38 mouse cellular contexts compared by ENCODE assay signal in genomic region chr12:72670921-72671320, GRCm38 (mm10). TPM values are rescaled to one million over a fixed set of nuclear protein-coding genes. Genes with fewer than 3 reads are reported as not detected.
"Had no signal": no experiment of that assay in that cellular context is flagged by ENCODE, and none has a peak within 500 bp of the region (broad histone marks: within the 10 kb centered on the region; RNA-seq: fewer than 3 reads in every experiment).

No protein-coding gene starts in this region.

- H3K9ac ChIP-seq: heart, embryonic 13.5 days; heart, embryonic 15.5 days; hindbrain, embryonic 13.5 days; hindbrain, embryonic 15.5 days; limb, embryonic 13.5 days; limb, embryonic 15.5 days; liver, embryonic 14.5 days had no signal

- H3K4me3 ChIP-seq: heart, adult 2 months; heart, embryonic 13.5 days; heart, embryonic 15.5 days; hindbrain, embryonic 13.5 days; hindbrain, embryonic 15.5 days; layer of hippocampus, adult 2 months; limb, embryonic 13.5 days; limb, embryonic 15.5 days had no signal

- H3K9me3 ChIP-seq: heart, embryonic 13.5 days; heart, embryonic 15.5 days; hindbrain, embryonic 15.5 days; limb, embryonic 13.5 days; limb, embryonic 15.5 days had no signal

- ATAC-seq: hindbrain, postnatal 0 days; intestine, embryonic 16.5 days had no signal

- DNase-seq: gastrocnemius, postnatal 14 days; gastrocnemius, postnatal 36 days; heart, adult 11 months; heart, adult 2 months; heart, postnatal 14 days; heart, postnatal 36 days; kidney, adult 11 months; kidney, adult 2 months; kidney, adult 9 months; kidney, postnatal 10 days; kidney, postnatal 25 days; kidney, postnatal 4 days; layer of hippocampus, postnatal 36 days; left cerebral cortex, postnatal 4 days had no signal

- H3K27ac ChIP-seq: heart, adult 2 months; heart, embryonic 13.5 days; heart, embryonic 15.5 days; hindbrain, embryonic 13.5 days; hindbrain, embryonic 15.5 days; hindbrain, postnatal 0 days; layer of hippocampus, adult 2 months; limb, embryonic 13.5 days; limb, embryonic 15.5 days; liver, embryonic 14.5 days had no signal

- H3K4me2 ChIP-seq: heart, embryonic 11.5 days; heart, embryonic 13.5 days; heart, embryonic 15.5 days; hindbrain, embryonic 13.5 days; hindbrain, embryonic 15.5 days; limb, embryonic 13.5 days; limb, embryonic 15.5 days had no signal

- H3K36me3 ChIP-seq: heart, embryonic 13.5 days; heart, embryonic 15.5 days; hindbrain, embryonic 13.5 days; hindbrain, embryonic 15.5 days; limb, embryonic 13.5 days; limb, embryonic 15.5 days had no signal

- H3K4me1 ChIP-seq: hindbrain, embryonic 13.5 days; hindbrain, embryonic 15.5 days had no signal

- H3K27me3 ChIP-seq: heart, embryonic 13.5 days; heart, embryonic 15.5 days; hindbrain, embryonic 15.5 days; limb, embryonic 15.5 days had no signal

RNA-seq across cellular contexts. Expression of gene Gm4756, which starts 21.5 kb away (rescaled TPM):
- total RNA-seq: gastrocnemius, adult 18-20 months; gastrocnemius, adult 8-10 months; gastrocnemius, postnatal 14 days; gastrocnemius, postnatal 36 days; heart, adult 2 months; heart, postnatal 14 days; heart, postnatal 36 days; hematopoietic stem cell, adult 5-6 weeks; hindbrain, postnatal 0 days; layer of hippocampus, adult 2 months; layer of hippocampus, postnatal 36 days; left cerebral cortex, adult 18-20 months; left cerebral cortex, adult 8-10 months; left cerebral cortex, postnatal 10 days; left cerebral cortex, postnatal 25 days; left cerebral cortex, postnatal 4 days had no signal
- polyA plus RNA-seq: gonadal fat pad, adult 2 months; heart, adult 2 months; heart, embryonic 11.5 days; heart, embryonic 13.5 days; heart, embryonic 15.5 days; heart, postnatal 0 days; hindbrain, embryonic 11.5 days; hindbrain, embryonic 13.5 days; hindbrain, embryonic 15.5 days; hindbrain, postnatal 0 days; intestine, embryonic 14.5 days; intestine, embryonic 16.5 days; kidney, embryonic 16.5 days; limb, embryonic 11.5 days; limb, embryonic 13.5 days; limb, embryonic 15.5 days had no signal
